Mouse (Mus musculus) hindbrain, embryonic 11.5 days (tissue): ENCODE measurements around the gene Gm20449. TPM values are rescaled to one million over a fixed set of nuclear protein-coding genes. Genes with fewer than 3 reads are reported as not detected.
"Not testable (repeated sequence)": the region's sequence is repeated elsewhere in the genome, so short reads cannot be mapped to it uniquely, and the experiment has no call there.

Experiments used
- ATAC-seq: fragments of 200-750 bp; cut with Nextera tagmentation; 2 replicates; pipeline ENCODE4 v1.8.0; 2017; ENCODE audit warnings: mild to moderate bottlenecking, moderate TSS enrichment, moderate library complexity; ENCODE audit not compliant: low FRiP score
- DNase-seq: peaks from one replicate; pipeline ENCODE4 v3.0.0-alpha.2; 2015; ENCODE audit warnings: low spot score
- H3K27ac ChIP-seq: fragments of 300-500 bp; sonication (generic); 2 replicates; pipeline ENCODE4 v1.5.1; 2014; ENCODE audit warnings: mild to moderate bottlenecking, low read depth, low read length
- H3K27me3 ChIP-seq: fragments of 300-500 bp; sonication (generic); 2 replicates; pipeline ENCODE4 v1.6.1; 2014; ENCODE audit warnings: mild to moderate bottlenecking, low read length, moderate library complexity, mixed read lengths; ENCODE audit not compliant: control insufficient read depth, insufficient read depth
- H3K36me3 ChIP-seq: fragments of 300-500 bp; sonication (generic); 2 replicates; pipeline ENCODE4 v1.6.1; 2014; ENCODE audit warnings: mild to moderate bottlenecking, low read length, moderate library complexity, mixed read lengths; ENCODE audit not compliant: control insufficient read depth, insufficient read depth
- H3K4me1 ChIP-seq: fragments of 300-500 bp; sonication (generic); replicated peaks from 2 replicates; pipeline ENCODE4 v1.6.1; 2014; ENCODE audit warnings: low read length, mixed read lengths; ENCODE audit not compliant: control insufficient read depth, insufficient read depth
- H3K4me2 ChIP-seq: fragments of 300-500 bp; sonication (generic); replicated peaks from 2 replicates; pipeline ENCODE4 v1.6.1; 2014; ENCODE audit warnings: mild to moderate bottlenecking, low read depth, low read length
- H3K4me3 ChIP-seq: fragments of 300-500 bp; sonication (generic); 2 replicates; pipeline ENCODE4 v1.5.1; 2014; ENCODE audit warnings: low read depth, low read length
- H3K9ac ChIP-seq: fragments of 300-500 bp; sonication (generic); 2 replicates; pipeline ENCODE4 v1.6.1; 2014; ENCODE audit warnings: low read depth, low read length
- H3K9me3 ChIP-seq: fragments of 300-500 bp; sonication (generic); 2 replicates; pipeline ENCODE4 v1.6.1; 2016; ENCODE audit warnings: low read length; ENCODE audit not compliant: control insufficient read depth
- WGBS: fragments of 180-500 bp; shearing (Covaris S2); extraction: QIAGEN DNeasy Blood & Tissue Kit; methylation state at CpG from one replicate; pipeline ENCODE4 v1.1.7; 2014; 5-methylcytosine and 5-hydroxymethylcytosine counted together
- polyA plus RNA-seq: library from polyadenylated mRNA; unstranded; fragments of >200 nt; fragmentation: Nextera tagmentation; extraction: Ambion mirVana; gene quantifications from 2 replicates; pipeline ENCODE4 v1.2.1, GENCODE M21; 2014

Gene Gm20449
- polyA plus RNA-seq, 1 experiment from 2014 or later, result 0.09 TPM

- H3K27ac ChIP-seq, H3K4me1 ChIP-seq, H3K36me3 ChIP-seq, H3K9ac ChIP-seq, DNase-seq, H3K9me3 ChIP-seq, H3K4me2 ChIP-seq, ATAC-seq, H3K4me3 ChIP-seq, H3K27me3 ChIP-seq: not testable (repeated sequence)
- 81% methylated on average over 1 of the region's 1 CpGs for WGBS
Measured at GRCm38 (mm10) chr7:41448596-41448995, 50.6 kb downstream of the Gm20449 start, which contains the start of gene Vmn2r57. Vmn2r57 (minus strand) TSS chr7:41448696.

- H3K4me1 ChIP-seq, result no peaks in the 10 kb centered on the region
- ATAC-seq (no peak), DNase-seq (peak; percentile 8)
- H3K4me3 ChIP-seq, result no peak overlapping the region
- H3K9ac ChIP-seq, result no peak overlapping the region
- H3K4me2 ChIP-seq, result no peak overlapping the region
- WGBS, result 69% methylated on average over 4 of the region's 4 CpGs
- no peak overlapping the region for H3K27ac ChIP-seq
- no peaks in the 10 kb centered on the region for H3K9me3 ChIP-seq
- H3K27me3 ChIP-seq, result no peaks in the 10 kb centered on the region
- H3K36me3 ChIP-seq, result no peaks in the 10 kb centered on the region
Measured at GRCm38 (mm10) chr7:41394130-41394529, 105.1 kb downstream of the Gm20449 start.

DNA sequence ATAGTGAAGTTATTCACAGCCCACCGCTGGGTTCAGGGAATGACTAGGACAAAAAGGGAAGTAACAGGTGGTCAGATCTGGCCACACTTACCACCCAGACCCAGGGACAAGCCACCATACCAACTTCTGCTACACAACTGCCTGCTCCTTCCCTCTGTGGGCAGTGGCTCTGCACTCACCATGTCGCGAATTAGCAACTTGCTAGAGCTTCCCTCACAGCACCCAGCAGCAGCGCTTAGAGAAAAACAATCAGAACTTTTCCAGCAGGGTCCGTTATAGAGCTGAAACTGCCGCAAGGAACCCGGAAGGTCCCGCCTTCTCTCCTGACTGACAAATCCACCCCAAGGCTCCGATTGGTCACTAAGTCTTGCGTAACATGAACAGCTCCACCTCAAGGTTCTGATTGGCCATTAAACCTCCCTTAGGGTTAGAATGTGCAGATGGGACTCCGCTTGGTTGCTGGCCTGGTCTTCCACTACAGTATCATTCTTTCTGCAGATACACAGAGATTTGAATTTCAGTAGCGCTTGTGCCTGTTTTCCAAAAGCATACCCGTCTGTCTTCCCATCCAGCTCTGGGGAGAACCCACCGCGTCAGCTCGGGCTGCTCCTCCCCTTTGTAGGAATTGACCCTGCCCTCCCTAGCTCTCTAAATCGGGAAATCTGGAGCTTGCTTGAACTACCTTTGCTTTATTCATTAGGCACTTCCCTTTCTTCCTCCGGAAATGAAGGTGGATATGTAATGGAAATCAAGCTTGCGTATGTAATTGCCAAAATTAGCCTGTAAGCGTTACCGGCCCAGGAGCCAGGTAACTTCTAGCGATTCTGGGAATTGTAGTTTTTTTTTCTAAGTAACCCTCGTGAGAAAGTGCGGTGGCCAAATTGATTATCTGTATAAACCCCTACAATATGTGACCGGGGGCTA lies 105.9 kb downstream of the Gm20449 start, which contains the start of gene AI987944:
Gene AI987944 (minus strand): TSS at position 332 of the 924 bp plus-strand sequence.
- ATAC-seq (peak; percentile 100), DNase-seq (peak; percentile 85)
- Histone ChIP-seq H3K27me3 (no peaks in the 10 kb centered on the region), H3K9me3 (no peaks in the 10 kb centered on the region), H3K4me1 (no peaks in the 10 kb centered on the region), H3K4me3 (peak within 1 kb of the TSS; percentile 59), H3K36me3 (no peaks in the 10 kb centered on the region), H3K27ac (peak within 1 kb of the TSS; percentile 70), H3K9ac (peak within 1 kb of the TSS; percentile 53), H3K4me2 (peak within 1 kb of the TSS; percentile 43)
- WGBS, result under 1% methylated on average over 24 of the region's 25 CpGs

Other genes with a start within 250 kb of the Gm20449 start
- gene AI987944, start 106.0 kb downstream of the Gm20449 start, polyA plus RNA-seq, result 9.9 and 11.9 TPM in 2 replicates
- 0.13 and 0.22 TPM in 2 replicates for gene Vmn2r57, start 50.7 kb downstream of the Gm20449 start, polyA plus RNA-seq
- gene AW146154, start 473 bp upstream of the Gm20449 start, polyA plus RNA-seq, result 6.3 and 6.4 TPM in 2 replicates
- gene Gm6871, start 74.2 kb upstream of the Gm20449 start, polyA plus RNA-seq, result not detected in 2 replicates
- gene 2610021A01Rik, start 99.8 kb upstream of the Gm20449 start, polyA plus RNA-seq, result 17.2 and 18.6 TPM in 2 replicates
- 19.4 and 19.5 TPM in 2 replicates for gene Zfp788, start 133.8 kb upstream of the Gm20449 start, polyA plus RNA-seq